Mouse (Mus musculus) lung, postnatal 4 days (tissue): ENCODE results near the gene Acan.

Experiments
- DNase-seq, 2 experiments: peaks; one replicate each; pipeline ENCODE4 v3.0.0; 2021

Gene Acan

GRCm38 (mm10) chr7:79139891-79140591 lies 86.8 kb downstream of the Acan start:
- no peak for DNase-seq

DNA sequence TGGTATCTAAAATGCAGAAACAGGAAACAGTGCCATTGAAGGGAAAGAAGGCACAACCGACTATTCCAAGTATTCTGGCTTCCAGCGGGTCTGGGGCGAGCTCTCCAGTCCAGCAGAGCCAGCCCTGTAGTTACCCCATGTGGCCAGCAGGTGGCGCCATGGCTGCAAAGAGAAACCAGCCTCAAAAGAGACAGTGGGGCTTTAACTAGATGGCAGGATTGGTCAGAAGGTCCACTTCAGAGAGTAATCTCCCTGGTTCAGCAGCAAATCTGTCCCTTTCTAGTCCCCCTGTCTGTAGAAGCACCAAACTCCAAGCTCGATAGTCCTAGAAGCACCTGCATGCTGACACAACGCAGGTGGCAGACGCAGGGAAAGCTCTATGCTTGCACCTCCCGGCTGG lies 87.6 kb downstream of the Acan start:
- DNase-seq, result peak; percentile 75 to 86

DNA sequence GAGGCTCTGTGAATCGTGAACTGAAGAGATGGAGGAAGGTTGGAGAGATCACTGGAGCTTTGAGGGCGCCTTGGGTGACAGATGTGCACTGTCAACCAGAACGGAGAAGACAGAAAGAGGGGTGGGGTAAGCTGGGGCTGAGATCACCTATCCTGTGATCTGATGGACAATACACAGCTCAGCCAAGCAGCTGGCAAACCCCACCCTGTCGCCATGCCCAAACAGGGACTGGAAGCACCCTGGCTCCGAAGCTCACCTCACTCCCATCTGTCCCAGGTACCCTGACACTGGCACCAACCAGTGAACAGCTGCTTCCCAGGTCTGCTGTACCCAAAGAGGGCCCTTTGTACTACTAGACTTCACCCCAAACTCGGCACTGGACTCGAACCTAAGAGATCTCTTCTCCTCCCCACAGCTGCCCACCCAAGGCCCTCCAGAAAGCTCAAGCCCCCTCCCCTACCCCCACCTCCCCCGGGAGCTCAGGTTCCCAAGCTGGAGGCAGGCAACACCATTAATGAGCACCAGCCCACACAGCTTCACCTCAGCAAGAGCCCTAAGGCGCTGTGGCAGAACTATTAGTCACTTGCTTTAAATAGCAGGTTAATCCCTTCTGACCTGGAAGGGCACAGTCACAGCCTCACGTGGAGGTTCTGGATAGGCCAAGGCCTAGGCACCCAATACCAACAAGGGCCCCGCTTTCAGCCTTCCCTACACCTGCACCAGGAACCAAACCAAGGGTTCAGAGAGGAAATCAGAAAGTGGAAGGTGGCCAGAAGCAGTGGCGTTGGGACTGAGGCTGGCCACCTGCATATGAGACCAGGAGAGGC lies 93.9 kb downstream of the Acan start:
- DNase-seq, result no peak

DNA sequence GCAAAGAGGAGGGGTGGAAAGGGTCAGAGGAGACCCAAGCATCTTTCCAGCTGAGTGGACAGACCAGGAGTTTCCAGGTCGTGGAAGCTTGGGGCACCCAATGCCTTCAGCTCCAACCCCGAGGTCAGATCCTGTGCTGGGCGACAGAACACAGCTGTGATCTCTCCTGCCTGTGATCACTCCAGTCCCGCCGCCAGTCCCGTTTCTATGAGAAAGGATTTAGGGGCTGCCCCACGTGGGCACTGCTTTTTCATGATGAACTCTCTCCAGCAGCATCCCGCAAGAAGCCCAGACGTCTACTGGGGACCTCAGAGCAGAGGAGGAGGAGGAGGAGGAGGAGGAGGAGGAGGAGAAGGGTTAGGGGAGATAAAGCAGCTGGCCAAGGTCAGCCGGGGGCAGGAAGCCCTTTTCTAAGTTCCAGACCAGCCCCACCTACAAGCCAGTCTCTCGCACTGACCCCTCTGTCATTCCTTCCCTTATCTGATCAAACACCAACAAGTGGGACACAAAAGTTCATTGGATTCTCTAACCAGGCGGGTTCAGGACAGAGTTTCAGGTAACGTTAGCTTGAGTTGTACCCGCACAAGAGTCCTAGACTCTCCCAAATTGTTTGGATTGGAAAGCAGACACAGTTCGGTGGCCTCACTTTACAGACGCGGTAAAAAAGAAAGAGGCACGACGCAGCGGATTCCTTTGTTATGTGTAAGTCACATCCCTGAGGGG lies 94.8 kb downstream of the Acan start:
- peak; percentile 46 to 68 for DNase-seq

DNA sequence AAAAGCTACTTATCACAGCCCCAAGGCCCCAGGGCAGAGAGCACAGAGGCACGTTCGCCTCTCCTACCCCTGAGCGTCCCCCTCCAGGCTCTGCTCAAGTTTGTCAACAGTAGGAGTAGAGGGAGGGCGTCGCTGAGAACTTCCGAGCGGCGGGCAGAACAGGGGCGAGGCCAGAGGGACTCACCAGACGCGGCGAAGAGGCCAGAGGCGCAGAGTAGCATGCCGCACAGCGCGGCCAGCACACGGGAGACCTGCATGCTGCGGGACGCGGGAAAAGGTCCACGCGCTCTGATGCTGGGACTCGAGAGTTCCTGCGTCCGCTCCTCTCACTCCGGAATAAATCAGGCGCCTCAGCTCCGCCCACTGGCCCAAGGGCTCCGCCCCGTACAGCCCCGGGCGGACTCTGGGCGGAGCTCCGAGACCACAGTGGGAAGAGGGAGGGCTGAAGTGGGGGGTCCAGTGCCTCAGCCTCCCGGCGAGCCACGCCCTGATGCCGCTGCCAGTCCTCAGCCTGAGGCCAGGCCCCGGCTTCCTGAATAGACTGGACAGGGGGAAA lies 95.5 kb downstream of the Acan start, which contains the start of gene Mfge8:
Mfge8 (minus strand) TSS at position 350 of the 556 bp plus-strand sequence.
- peak; percentile 93 to 95 for DNase-seq

DNA sequence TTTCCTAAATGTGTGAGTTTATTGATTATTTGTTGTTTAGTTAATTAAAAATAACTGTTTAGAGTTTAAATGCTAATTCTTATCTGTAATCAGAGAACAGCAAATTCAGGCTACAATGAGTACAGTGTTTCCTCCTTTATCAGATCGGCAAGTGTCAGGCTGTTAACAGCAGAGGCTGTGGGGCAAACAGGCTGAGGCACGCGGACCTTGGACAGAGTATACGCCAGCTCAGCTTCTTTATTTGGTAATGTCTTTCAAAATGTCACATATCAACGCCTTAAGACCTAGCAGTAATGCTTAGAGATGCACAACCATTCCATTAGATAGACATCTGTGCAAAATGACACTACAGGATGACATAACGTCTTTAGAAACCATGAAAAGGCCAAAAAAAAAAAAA lies 96.2 kb downstream of the Acan start:
- DNase-seq, result no peak

- DNase-seq, result no peak
Measured at GRCm38 (mm10) chr7:79159406-79159805, 106.1 kb downstream of the Acan start.
